Mouse (Mus musculus) gastrocnemius, adult 8-10 months (tissue): ENCODE measurements around the gene Gm2244. TPM values are rescaled to one million over a fixed set of nuclear protein-coding genes. Genes with fewer than 3 reads are reported as not detected.
"Not testable (repeated sequence)": the region's sequence is repeated elsewhere in the genome, so short reads cannot be mapped to it uniquely, and the experiment has no call there.

Experiments used
- DNase-seq, 2 experiments: peaks; one replicate each; pipeline ENCODE4 v3.0.0; 2022; ENCODE audit warnings: low spot score in 2 of 2
- total RNA-seq, 4 experiments: library from RNA; stranded (reverse); gene quantifications; 2 replicates each; pipeline ENCODE4 v1.2.4; 2022

Gm2244 gene
- total RNA-seq, result not detected

DNA sequence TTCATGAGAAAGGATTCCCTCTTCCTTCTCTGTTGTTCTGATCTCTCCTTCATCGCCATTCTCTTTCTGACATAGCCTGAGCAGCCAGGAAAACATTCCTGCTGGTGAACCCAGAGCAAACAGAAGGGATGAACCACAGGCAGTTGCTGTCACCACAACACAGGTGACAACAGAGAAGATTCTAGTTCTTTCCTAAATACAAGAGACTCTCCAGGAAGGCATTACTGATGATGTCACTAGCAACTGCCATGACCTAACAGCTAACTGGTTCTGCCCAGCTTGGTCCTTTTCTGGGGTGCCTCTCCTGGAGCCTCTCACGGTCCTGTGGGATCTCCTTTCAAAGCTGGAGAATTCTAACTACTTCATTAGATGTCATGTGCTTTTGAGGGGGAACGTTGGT is at the start of gene Gm2244:
Gene Gm2244 (minus strand): TSS at position 101 of the 400 bp plus-strand sequence.
- not testable (repeated sequence) for DNase-seq

DNA sequence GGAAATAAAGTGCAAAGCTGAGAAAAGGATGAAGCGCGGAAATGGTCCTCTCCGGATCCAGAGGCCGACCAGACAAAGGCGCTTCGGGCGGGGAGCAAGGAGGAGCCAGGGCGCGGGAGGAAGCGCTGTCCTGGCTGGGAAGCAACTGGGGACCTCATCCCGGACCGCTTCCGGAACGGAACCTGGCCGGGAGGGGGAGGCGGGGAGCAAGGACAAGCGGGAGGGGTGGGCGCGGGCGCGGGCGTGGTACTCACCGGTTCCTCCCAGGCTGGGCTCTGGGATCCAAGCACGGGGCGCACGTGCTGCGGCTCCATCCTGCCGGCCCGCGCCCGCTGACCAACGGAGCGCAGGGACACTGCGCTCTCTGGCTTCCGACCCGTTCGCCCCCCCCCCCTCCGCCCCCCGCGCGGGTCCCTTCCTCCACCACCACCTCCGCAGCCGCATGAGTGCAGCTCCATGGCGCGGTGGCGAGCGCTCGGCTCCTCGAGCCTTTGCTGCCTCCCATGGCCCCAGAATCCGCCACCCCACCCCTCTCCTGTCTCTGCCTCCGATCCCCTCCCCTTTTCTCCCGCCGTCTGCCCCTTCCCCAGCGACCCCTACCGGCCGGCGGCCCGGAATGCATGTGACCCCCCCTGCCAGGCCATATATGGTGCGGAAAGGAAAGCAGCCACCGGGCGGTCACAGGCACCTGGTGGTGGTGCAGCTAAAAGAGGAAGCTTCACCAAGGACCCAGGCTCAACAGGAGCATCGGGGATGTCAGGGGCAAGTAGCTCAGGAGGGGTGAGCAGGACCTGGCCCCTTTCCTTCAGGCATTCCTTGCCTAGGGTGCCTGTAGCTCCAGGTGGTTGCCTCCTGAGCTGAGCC is 35.3 kb upstream of the Gm2244 start, which contains the start of gene Gm2237:
Gene Gm2237 (minus strand): TSS at position 332 of the 864 bp plus-strand sequence.
- not testable (repeated sequence) for DNase-seq

Other genes starting within 250 kb of the Gm2244 start
- not detected for gene Gm21738, start 131.0 kb downstream of the Gm2244 start, total RNA-seq
- under 1 TPM in 2 of 4 experiments, not detected in 2; 0.19 to 0.76 TPM for gene Gm2237, start 35.2 kb upstream of the Gm2244 start, total RNA-seq
- not detected for gene Gm5458, start 52.6 kb upstream of the Gm2244 start, total RNA-seq
- gene Nid2, start 201.3 kb upstream of the Gm2244 start, total RNA-seq, result 1 to 10 TPM; 3.3 to 7.8 (median 3.6) TPM